Mouse (Mus musculus): ENCODE data around the gene Exoc2.

The Exoc2 gene

GRCm38 (mm10) chr13:30819891-30820290 lies 154.0 kb downstream of the Exoc2 start:
- DNase-seq (ENCODE audit: low spot score) = no peak

GRCm38 (mm10) chr13:30817436-30817835 lies 156.5 kb downstream of the Exoc2 start:
- no peak for DNase-seq (ENCODE audit: low spot score)

GRCm38 (mm10) chr13:30814256-30814655 lies 159.6 kb downstream of the Exoc2 start:
- no peak for DNase-seq (ENCODE audit: low spot score)

GRCm38 (mm10) chr13:30813464-30813863 lies 160.4 kb downstream of the Exoc2 start:
- no peak for DNase-seq (ENCODE audit: low spot score)

GRCm38 (mm10) chr13:30809240-30809639 lies 164.7 kb downstream of the Exoc2 start:
- DNase-seq (ENCODE audit: low spot score) = no peak

GRCm38 (mm10) chr13:30802336-30802955 lies 171.4 kb downstream of the Exoc2 start:
- no peak for DNase-seq (ENCODE audit: low spot score)

- no peak for DNase-seq (ENCODE audit: low spot score)
These were observed 172.0 kb downstream of the Exoc2 start for GRCm38 (mm10) chr13:30801886-30802285.

- no peak for DNase-seq (ENCODE audit: low spot score)
These were observed 177.9 kb downstream of the Exoc2 start for GRCm38 (mm10) chr13:30795960-30796359.

- DNase-seq (ENCODE audit: low spot score) = no peak
These were observed 180.3 kb downstream of the Exoc2 start for GRCm38 (mm10) chr13:30793616-30794015.

GRCm38 (mm10) chr13:30793196-30793595 lies 180.7 kb downstream of the Exoc2 start:
- no peak for DNase-seq (ENCODE audit: low spot score)

GRCm38 (mm10) chr13:30792741-30793140 lies 181.2 kb downstream of the Exoc2 start:
- no peak for DNase-seq (ENCODE audit: low spot score)

- no peak for DNase-seq (ENCODE audit: low spot score)
These were observed 181.6 kb downstream of the Exoc2 start for GRCm38 (mm10) chr13:30792308-30792707.

GRCm38 (mm10) chr13:30790016-30790415 lies 183.9 kb downstream of the Exoc2 start:
- no peak for DNase-seq (ENCODE audit: low spot score)

GRCm38 (mm10) chr13:30788421-30788820 lies 185.5 kb downstream of the Exoc2 start:
- no peak for DNase-seq (ENCODE audit: low spot score)

- DNase-seq (ENCODE audit: low spot score) = no peak
These were observed 185.9 kb downstream of the Exoc2 start for GRCm38 (mm10) chr13:30787960-30788359.

GRCm38 (mm10) chr13:30787556-30787955 lies 186.3 kb downstream of the Exoc2 start:
- no peak for DNase-seq (ENCODE audit: low spot score)

GRCm38 (mm10) chr13:30787036-30787320 lies 186.9 kb downstream of the Exoc2 start:
- no peak for DNase-seq (ENCODE audit: low spot score)

GRCm38 (mm10) chr13:30786235-30787035 lies 187.5 kb downstream of the Exoc2 start:
- DNase-seq (ENCODE audit: low spot score) = peak; percentile 59

GRCm38 (mm10) chr13:30785423-30786040 lies 188.4 kb downstream of the Exoc2 start:
- DNase-seq (ENCODE audit: low spot score) = no peak

- DNase-seq (ENCODE audit: low spot score) = no peak
These were observed 191.5 kb downstream of the Exoc2 start for GRCm38 (mm10) chr13:30782419-30782818.

- DNase-seq (ENCODE audit: low spot score) = no peak
These were observed 192.0 kb downstream of the Exoc2 start for GRCm38 (mm10) chr13:30781905-30782304.

GRCm38 (mm10) chr13:30777678-30778179 lies 196.2 kb downstream of the Exoc2 start:
- no peak for DNase-seq (ENCODE audit: low spot score)

GRCm38 (mm10) chr13:30776021-30776420 lies 197.9 kb downstream of the Exoc2 start:
- no peak for DNase-seq (ENCODE audit: low spot score)

Measured in layer of hippocampus, adult 11-12 months (tissue).